Mouse (Mus musculus) CH12.LX (cell line): ENCODE measurements around the gene Ceacam20. TPM values are rescaled to one million over a fixed set of nuclear protein-coding genes. Genes with fewer than 3 reads are reported as not detected.

Experiments
- DNase-seq: peaks from one replicate; pipeline ENCODE4 v3.0.0-alpha.2; 2013; ENCODE audit errors: extremely low read depth
- H3K27ac ChIP-seq: 2 replicates; pipeline ENCODE4 v1.5.1; 2012; ENCODE audit warnings: low read depth, mild to moderate bottlenecking, control low read depth, moderate library complexity; ENCODE audit not compliant: insufficient read depth
- H3K27me3 ChIP-seq: replicated peaks from 2 replicates; pipeline ENCODE3; 2012; ENCODE audit warnings: inconsistent platforms
- H3K36me3 ChIP-seq, 2 experiments: replicated peaks in 1 of 2; 2 replicates each; pipeline versions ENCODE3 to v1.6.1; 2012; ENCODE audit warnings: inconsistent platforms in 1 of 2, low read length in 1 of 2, mild to moderate bottlenecking in 1 of 2, mixed read lengths in 1 of 2, moderate library complexity in 1 of 2; ENCODE audit not compliant: control insufficient read depth in 1 of 2, insufficient read depth in 1 of 2
- H3K4me1 ChIP-seq, 2 experiments: 2 replicates each; pipeline ENCODE4 v1.6.1; 2012; ENCODE audit warnings: inconsistent platforms in 1 of 2, moderate library complexity in 1 of 2; ENCODE audit not compliant: insufficient read depth in 2 of 2, control insufficient read depth in 1 of 2
- H3K4me2 ChIP-seq: 2 replicates; pipeline ENCODE4 v1.6.1; 2012; ENCODE audit warnings: low read depth, mild to moderate bottlenecking, control low read depth; ENCODE audit not compliant: poor library complexity, insufficient read depth, severe bottlenecking
- H3K4me3 ChIP-seq, 3 experiments: fragments of 150-350 bp in 1 of 3; sonication (generic) in 1 of 3; replicated peaks in 1 of 3; 2 replicates each; pipeline versions ENCODE3 to v1.5.1; 2011 to 2012; ENCODE audit warnings: low read depth in 2 of 3, low read length in 2 of 3, mild to moderate bottlenecking in 2 of 3, moderate library complexity in 2 of 3, control low read depth in 1 of 3, improper control_type of control experiment in 1 of 3, inconsistent platforms in 1 of 3, mixed read lengths in 1 of 3; ENCODE audit not compliant: poor library complexity in 1 of 3
- H3K79me2 ChIP-seq: replicated peaks from 2 replicates; pipeline ENCODE4 v1.6.1; 2012; ENCODE audit warnings: mild to moderate bottlenecking, moderate library complexity; ENCODE audit not compliant: control insufficient read depth, poor library complexity, insufficient read depth, severe bottlenecking; ENCODE audit errors: extremely low read depth
- H3K9ac ChIP-seq: 2 replicates; pipeline ENCODE4 v1.6.1; 2012; ENCODE audit warnings: low read depth, mild to moderate bottlenecking, control low read depth, moderate library complexity; ENCODE audit not compliant: insufficient read depth
- H3K9me3 ChIP-seq: replicated peaks from 2 replicates; pipeline ENCODE3; 2012; ENCODE audit warnings: low read length, inconsistent platforms, mixed read lengths
- CHD2 ChIP-seq: IDR thresholded peaks from 2 replicates; pipeline ENCODE4 v1.6.1; 2011; ENCODE audit warnings: low read length, improper control_type of control experiment
- EP300 ChIP-seq: IDR thresholded peaks from 2 replicates; pipeline ENCODE4 v1.6.1; 2011; ENCODE audit warnings: low read length, improper control_type of control experiment
- IRF4 ChIP-seq: IDR thresholded peaks from 2 replicates; pipeline ENCODE4 v1.6.1; 2014; ENCODE audit warnings: low read depth, mild to moderate bottlenecking, inconsistent platforms, low read length, improper control_type of control experiment
- JUN ChIP-seq: IDR thresholded peaks from 2 replicates; pipeline ENCODE4 v1.6.1; 2011; ENCODE audit warnings: low read depth, mild to moderate bottlenecking, low read length, improper control_type of control experiment, moderate library complexity; ENCODE audit not compliant: insufficient read depth
- JUND ChIP-seq: conservative IDR thresholded peaks from 2 replicates; pipeline ENCODE4 v1.6.1; 2011; ENCODE audit warnings: low read depth, low read length, improper control_type of control experiment
- MAFK ChIP-seq: IDR thresholded peaks from 2 replicates; pipeline ENCODE4 v1.6.1; 2011; ENCODE audit warnings: low read length, improper control_type of control experiment; ENCODE audit not compliant: insufficient replicate concordance
- MAX ChIP-seq: IDR thresholded peaks from 2 replicates; pipeline ENCODE4 v1.6.1; 2011; ENCODE audit warnings: low read length, improper control_type of control experiment
- MXI1 ChIP-seq: IDR thresholded peaks from 2 replicates; pipeline ENCODE4 v1.6.1; 2011; ENCODE audit warnings: mild to moderate bottlenecking, low read depth, low read length, improper control_type of control experiment
- MYC ChIP-seq: IDR thresholded peaks from 2 replicates; pipeline ENCODE4 v1.6.1; 2011; ENCODE audit warnings: low read depth, mild to moderate bottlenecking, improper control_type of control experiment, low read length
- NELFE ChIP-seq: IDR thresholded peaks from 2 replicates; pipeline ENCODE4 v1.6.1; 2011; ENCODE audit warnings: low read depth, low read length, improper control_type of control experiment
- PAX5 ChIP-seq: IDR thresholded peaks from 2 replicates; pipeline ENCODE4 v1.6.1; 2012; ENCODE audit warnings: low read length, inconsistent platforms, mixed read lengths
- POLR2A ChIP-seq: IDR thresholded peaks from 2 replicates; pipeline ENCODE4 v1.6.1; 2011; ENCODE audit warnings: low read depth, mild to moderate bottlenecking, improper control_type of control experiment, low read length
- POLR2AphosphoS2 ChIP-seq: IDR thresholded peaks from 2 replicates; pipeline ENCODE4 v1.6.1; 2011; ENCODE audit warnings: low read depth, low read length, improper control_type of control experiment
- SMC3 ChIP-seq: IDR thresholded peaks from 2 replicates; pipeline ENCODE4 v1.6.1; 2011; ENCODE audit warnings: low read depth, low read length, improper control_type of control experiment
- UBTF ChIP-seq: IDR thresholded peaks from 2 replicates; pipeline ENCODE4 v1.6.1; 2012; ENCODE audit warnings: low read depth, mild to moderate bottlenecking, inconsistent platforms, low read length, improper control_type of control experiment, moderate library complexity
- USF1 ChIP-seq: IDR thresholded peaks from 2 replicates; pipeline ENCODE4 v1.6.1; 2014; ENCODE audit warnings: low read depth, mild to moderate bottlenecking, inconsistent platforms, low read length, improper control_type of control experiment
- ZC3H11A ChIP-seq: IDR thresholded peaks from 2 replicates; pipeline ENCODE4 v1.6.1; 2012; ENCODE audit warnings: low read depth, mild to moderate bottlenecking, inconsistent platforms, low read length, improper control_type of control experiment
- dilution Hi-C: fragments of 300-500 bp; cut with MboI; formaldehyde crosslinking; loops from 2 replicates; pipeline ENCODE4 v1.14.3; 2020; ENCODE audit warnings: low sequenced_read_pairs; ENCODE audit not compliant: extremely low pct_unique_long_range_greater_than_20kb, extremely low pct_ligation_motif_present
- in situ Hi-C: fragments of 300-500 bp; cut with MboI; formaldehyde crosslinking; loops from 3 replicates; pipeline ENCODE4 v1.14.3; 2019; ENCODE audit warnings: low sequenced_read_pairs, low pct_ligation_motif_present, low pct_unique_long_range_greater_than_20kb, mixed read lengths
- polyA plus RNA-seq: library from polyadenylated mRNA; unstranded; fragments of >175 nt; gene quantifications from 2 replicates; pipeline ENCODE4 v1.2.1, GENCODE M21; 2012; ENCODE audit warnings: low read depth; ENCODE audit not compliant: insufficient read length
- total RNA-seq, 2 experiments: library from RNA; depleted of rRNA; stranded (reverse); fragments of 300-350 nt in 1 of 2; fragments of >200 nt in 1 of 2; gene quantifications; 2 replicates each; pipeline ENCODE4 v1.2.3; 2012 to 2014

The Ceacam20 gene
- total and polyA plus RNA-seq, 3 experiments, result 1.8 to 5.8 (median 4.3) TPM

GRCm38 (mm10) chr7:19952320-19952986 lies 12.8 kb upstream of the Ceacam20 start:
- dilution Hi-C loops, result no loop called here

GRCm38 (mm10) chr7:19953054-19953453 lies 12.2 kb upstream of the Ceacam20 start:
- no peak overlapping the region for H3K4me2 ChIP-seq
- in situ Hi-C loops, result no loop called here
- TF ChIP-seq POLR2AphosphoS2 (no peak), ZC3H11A (no peak), CHD2 (no peak), MYC (no peak), EP300 (no peak), NELFE (no peak), MAX (no peak), IRF4 (no peak), MXI1 (no peak), USF1 (no peak), UBTF (no peak), MAFK (no peak), SMC3 (no peak)

More at GRCm38 (mm10) chr7:19952320-19952986, 12.8 kb upstream of the Ceacam20 start:
- H3K9ac ChIP-seq, result no peak overlapping the region
- no peaks in the 10 kb centered on the region for H3K27me3 ChIP-seq
- no peaks in the 10 kb centered on the region for H3K36me3 ChIP-seq
- H3K4me3 ChIP-seq, result no peak overlapping the region
- DNase-seq, result no peak
- no peaks in the 10 kb centered on the region for H3K79me2 ChIP-seq
- no peak overlapping the region for H3K27ac ChIP-seq
- no peak overlapping the region for H3K4me2 ChIP-seq
- TF ChIP-seq JUND (no peak), EP300 (no peak), POLR2A (no peak), JUN (no peak), PAX5 (no peak)
- in situ Hi-C loops, result no loop called here
- no peaks in the 10 kb centered on the region for H3K9me3 ChIP-seq
- H3K4me1 ChIP-seq, result peaks cover 0 to 19% of the 10 kb centered on the region in 2 experiments; a peak in 1 of 4 replicates

More at GRCm38 (mm10) chr7:19953054-19953453, 12.2 kb upstream of the Ceacam20 start:
- H3K9ac ChIP-seq, result no peak overlapping the region
- dilution Hi-C loops, result no loop called here
- no peaks in the 10 kb centered on the region for H3K36me3 ChIP-seq
- DNase-seq, result no peak
- no peak overlapping the region for H3K27ac ChIP-seq
- no peak overlapping the region for H3K4me3 ChIP-seq
- no peaks in the 10 kb centered on the region for H3K27me3 ChIP-seq
- no peaks in the 10 kb centered on the region for H3K79me2 ChIP-seq
- H3K9me3 ChIP-seq, result no peaks in the 10 kb centered on the region
- H3K4me1 ChIP-seq, result peaks cover 0 to 19% of the 10 kb centered on the region in 2 experiments; a peak in 1 of 4 replicates
